Mouse (Mus musculus): ENCODE data around the gene Nfya.

The Nfya gene

GRCm38 (mm10) chr17:48409380-48410298, at the start of gene Nfya, which contains the start of gene Oard1:
Gene Nfya (minus strand): TSS chr17:48409906.
Gene Oard1 (plus strand): TSS chr17:48410014.
- peak; percentile 100 for DNase-seq

GRCm38 (mm10) chr17:48457971-48458653, 48.4 kb upstream of the Nfya start:
- no peak for DNase-seq

- no peak for DNase-seq
These were observed 46.2 kb upstream of the Nfya start for GRCm38 (mm10) chr17:48455955-48456354.

- peak; percentile 25 to 49 for DNase-seq
These were observed 45.0 kb upstream of the Nfya start, which contains the start of gene Unc5cl for GRCm38 (mm10) chr17:48454688-48455087. Gene Unc5cl (plus strand): TSS chr17:48454901.

GRCm38 (mm10) chr17:48454190-48454589, 44.5 kb upstream of the Nfya start:
- no peak for DNase-seq

GRCm38 (mm10) chr17:48453489-48453888, 43.8 kb upstream of the Nfya start:
- no peak for DNase-seq

- no peak for DNase-seq
These were observed 42.2 kb upstream of the Nfya start for GRCm38 (mm10) chr17:48451753-48452444.

GRCm38 (mm10) chr17:48451353-48451675, 41.6 kb upstream of the Nfya start, which contains the start of gene Tspo2:
Gene Tspo2 (minus strand): TSS chr17:48451522.
- no peak for DNase-seq

- DNase-seq, result no peak
These were observed 41.1 kb upstream of the Nfya start for GRCm38 (mm10) chr17:48450666-48451352.

GRCm38 (mm10) chr17:48447675-48448074, 38.0 kb upstream of the Nfya start:
- no peak for DNase-seq

- DNase-seq, result no peak
These were observed 33.9 kb upstream of the Nfya start for GRCm38 (mm10) chr17:48443542-48444145.

- DNase-seq, result no peak
These were observed 33.2 kb upstream of the Nfya start for GRCm38 (mm10) chr17:48442745-48443457.

GRCm38 (mm10) chr17:48437421-48437911, 27.8 kb upstream of the Nfya start:
- DNase-seq, result no peak

- no peak for DNase-seq
These were observed 26.8 kb upstream of the Nfya start for GRCm38 (mm10) chr17:48436487-48436886.

GRCm38 (mm10) chr17:48434479-48434878, 24.8 kb upstream of the Nfya start:
- DNase-seq, result no peak

- no peak for DNase-seq
These were observed 24.1 kb upstream of the Nfya start for GRCm38 (mm10) chr17:48433689-48434330.

GRCm38 (mm10) chr17:48433006-48433655, 23.4 kb upstream of the Nfya start:
- no peak for DNase-seq

- peak in 1 of 2 experiments; percentile 42 for DNase-seq
These were observed 22.7 kb upstream of the Nfya start, which contains the start of gene Apobec2 for GRCm38 (mm10) chr17:48432158-48432980. Gene Apobec2 (minus strand): TSS chr17:48432930.

- DNase-seq, result no peak
These were observed 21.3 kb upstream of the Nfya start for GRCm38 (mm10) chr17:48431054-48431453.
